In the genomic region with DNA sequence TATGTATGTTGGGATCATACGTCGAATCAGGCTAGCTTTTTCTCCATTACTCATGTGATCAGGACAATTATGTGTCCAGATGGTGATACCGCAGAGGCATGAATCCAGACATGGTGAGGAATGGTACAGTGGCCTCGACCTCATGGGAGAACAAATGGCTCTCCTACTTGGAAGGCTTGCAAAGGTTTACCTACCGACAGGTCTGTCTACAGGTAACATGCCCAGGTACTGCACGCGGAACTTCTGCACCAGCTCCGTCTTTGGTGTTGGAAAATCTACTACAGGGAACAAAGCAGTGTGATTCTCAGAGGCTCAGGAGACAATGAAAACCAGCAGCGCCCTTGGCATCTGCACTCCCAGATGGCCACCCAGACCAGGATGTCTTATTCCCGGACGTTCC, we compare ENCODE assay signal across 17 mouse cellular contexts. TPM values are rescaled to one million over a fixed set of nuclear protein-coding genes. Genes with fewer than 3 reads are reported as not detected.
"Had no signal": no experiment of that assay in that cellular context is flagged by ENCODE, and none has a peak within 500 bp of the region (broad histone marks: within the 10 kb centered on the region; RNA-seq: fewer than 3 reads in every experiment).

No protein-coding gene starts in this region.

- DNase-seq: retina, postnatal 1 day; right cerebral cortex, adult 18-20 months; right cerebral cortex, postnatal 14 days; right cerebral cortex, postnatal 25 days; right cerebral cortex, postnatal 4 days; spleen, adult 18-20 months; thymus, adult 18-20 months; thymus, adult 2 months; thymus, postnatal 14 days; thymus, postnatal 25 days; thymus, postnatal 36 days; thymus, postnatal 4 days had no signal

- H3K9ac ChIP-seq: neural tube, embryonic 15.5 days; stomach, embryonic 15.5 days had no signal

- H3K9me3 ChIP-seq: neural tube, embryonic 15.5 days; stomach, embryonic 15.5 days had no signal

- H3K4me3 ChIP-seq: neural tube, embryonic 15.5 days; stomach, embryonic 15.5 days had no signal

- H3K4me2 ChIP-seq: neural tube, embryonic 15.5 days; stomach, embryonic 15.5 days had no signal

- H3K27ac ChIP-seq: neural tube, embryonic 15.5 days; stomach, embryonic 15.5 days; stomach, postnatal 0 days had no signal

- H3K27me3 ChIP-seq: neural tube, embryonic 15.5 days; stomach, embryonic 15.5 days had no signal

- H3K36me3 ChIP-seq: stomach, embryonic 15.5 days had no signal

- H3K4me1 ChIP-seq: stomach, embryonic 15.5 days had no signal

RNA-seq across cellular contexts. Expression of a gene that starts 51.1 kb away (rescaled TPM):
- total RNA-seq: neutrophil, adult 5-6 weeks had no signal
- polyA plus RNA-seq: small intestine, adult 2 months had no signal
